ENCODE assay signal across 28 mouse cellular contexts in the genomic region with DNA sequence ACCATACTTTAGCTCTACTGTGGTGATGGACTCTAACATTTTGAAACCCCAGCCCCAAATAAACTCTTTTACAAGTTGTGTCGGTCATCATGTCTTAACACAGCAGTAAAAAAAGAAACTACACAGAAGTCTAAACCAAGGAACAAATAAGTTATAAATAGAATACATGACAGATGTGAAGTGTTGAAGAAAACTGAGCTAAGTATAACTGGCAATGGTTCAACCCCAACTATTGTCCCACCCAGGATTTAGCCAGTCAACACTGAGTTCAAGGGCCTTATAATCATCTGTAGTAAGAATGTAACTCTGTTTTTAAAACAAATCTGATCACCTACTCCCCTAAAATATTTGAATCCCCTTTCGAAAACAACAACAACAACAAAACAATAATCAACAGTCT. TPM values are rescaled to one million over a fixed set of nuclear protein-coding genes. Genes with fewer than 3 reads are reported as not detected.
DNase-seq lines count a peak whose midpoint lies in the region; ATAC-seq and TF ChIP-seq lines count a peak whose summit lies in the region.
"Had no signal": no experiment of that assay in that cellular context is flagged by ENCODE, and none has a peak within 500 bp of the region (broad histone marks: within the 10 kb centered on the region; RNA-seq: fewer than 3 reads in every experiment).

No protein-coding gene starts in this region.

- no peak for TF ChIP-seq EP300 in liver, postnatal 0 days (IDR thresholded peaks at IDR 0.05; ENCODE audit: low read depth)
- no peak for TF ChIP-seq EP300 in CH12.LX (IDR thresholded peaks at IDR 0.05; ENCODE audit: low read length)

- no peak for TF ChIP-seq RAD21 in CH12.LX (IDR thresholded peaks at IDR 0.05; ENCODE audit: low read depth, low read length)

- H3K9me3 ChIP-seq in heart, embryonic 12.5 days (replicated peaks), result no peaks in the 10 kb centered on the region
- no peaks in the 10 kb centered on the region for H3K9me3 ChIP-seq in liver, postnatal 0 days (ENCODE audit: low read length)
- H3K9me3 ChIP-seq in CH12.LX (replicated peaks; ENCODE audit: low read length), result peaks cover 4% of the 10 kb centered on the region
- H3K9me3 ChIP-seq: embryonic facial prominence, embryonic 12.5 days; limb, embryonic 10.5 days; limb, embryonic 15.5 days; midbrain, embryonic 10.5 days; neural tube, embryonic 13.5 days had no signal

- no peak for DNase-seq in heart, adult 8-10 months (ENCODE audit: low spot score)
- DNase-seq in liver, postnatal 0 days, result no peak
- DNase-seq in liver (no peak), CH12.LX (ENCODE audit: extremely low read depth) (no peak)
- peak; percentile 16 to 17 for DNase-seq in heart, postnatal 10 days
- DNase-seq in frontal cortex, postnatal 25 days (ENCODE audit: low spot score in 2 of 2), result no peak
- DNase-seq: adrenal gland, postnatal 25 days; cerebellum, adult 11-12 months; cerebellum, adult 9-11 months; embryo, embryonic 11 days; gastrocnemius, postnatal 36 days; kidney, postnatal 14 days; layer of hippocampus, adult 9-11 months; lung, postnatal 14 days; right cerebral cortex, postnatal 4 days; thymus, postnatal 4 days had no signal

- TF ChIP-seq CTCF in liver, postnatal 0 days (IDR thresholded peaks at IDR 0.05; ENCODE audit: low read depth), result no peak
- no peak for TF ChIP-seq CTCF in CH12.LX (conservative IDR thresholded peaks at IDR 0.05 in 1 of 2, IDR thresholded peaks at IDR 0.05 in 1 of 2; ENCODE audit: low read depth in 2 of 2, low read length in 2 of 2)

- ATAC-seq in heart, embryonic 12.5 days (ENCODE audit: insufficient number of reproducible peaks, low FRiP score), result no peak
- ATAC-seq in liver, postnatal 0 days, result no peak
- ATAC-seq: CD4-positive, CD25-positive, alpha-beta regulatory T cell, adult 4 months; forebrain, embryonic 14.5 days; intestine, postnatal 0 days; midbrain, embryonic 16.5 days had no signal

- H3K4me1 ChIP-seq in heart, embryonic 12.5 days (replicated peaks), result peaks cover 31% of the 10 kb centered on the region
- H3K4me1 ChIP-seq in liver, postnatal 0 days (ENCODE audit: insufficient read depth), result peaks cover 16% of the 10 kb centered on the region
- H3K4me1 ChIP-seq in CH12.LX (ENCODE audit: control insufficient read depth in 1 of 2, insufficient read depth in 2 of 2), result peaks cover 3 to 27% of the 10 kb centered on the region in 2 experiments; a peak in 3 of 4 replicates

- H3K4me2 ChIP-seq in heart, embryonic 12.5 days, result no peak overlapping the region
- H3K4me2 ChIP-seq in liver, postnatal 0 days (ENCODE audit: low read depth, low read length), result peak overlapping the region; percentile 20; the same call in 1 of the 2 replicates
- H3K4me2 ChIP-seq in CH12.LX (ENCODE audit: insufficient read depth, low read depth, poor library complexity, severe bottlenecking), result 0 out of 2 replicates have a peak overlapping the region, but pooled peaks have one; percentile 15
- H3K4me2 ChIP-seq: embryonic facial prominence, embryonic 12.5 days; hindbrain, embryonic 14.5 days; limb, embryonic 15.5 days; neural tube, embryonic 13.5 days had no signal

- 74% methylated on average over 2 of the region's 2 CpGs for WGBS in heart, embryonic 12.5 days
- WGBS in liver, postnatal 0 days (ENCODE audit: insufficient replicate concordance), result 83% methylated on average over 2 of the region's 2 CpGs

- peaks cover 22% of the 10 kb centered on the region for H3K36me3 ChIP-seq in heart, embryonic 12.5 days
- H3K36me3 ChIP-seq in liver, postnatal 0 days (replicated peaks; ENCODE audit: insufficient read depth, low read length), result peaks cover 20% of the 10 kb centered on the region
- peaks cover 12 to 37% of the 10 kb centered on the region in 2 experiments for H3K36me3 ChIP-seq in CH12.LX (replicated peaks in 1 of 2; ENCODE audit: control insufficient read depth in 1 of 2, insufficient read depth in 1 of 2, low read length in 1 of 2)

- TF ChIP-seq POLR2A in CH12.LX (IDR thresholded peaks at IDR 0.05; ENCODE audit: low read depth, low read length), result no peak

- in situ Hi-C loops in CH12.LX (cut with MboI; ENCODE audit: low pct_ligation_motif_present, low pct_unique_long_range_greater_than_20kb, low sequenced_read_pairs), result loop anchor here (25.0 kb wide), 1 partner anchor 817 kb away; the partner anchor contains the start of genes Pgm3 and Rwdd2a

- no peaks in the 10 kb centered on the region for H3K27me3 ChIP-seq in heart, embryonic 12.5 days (replicated peaks)
- no peaks in the 10 kb centered on the region for H3K27me3 ChIP-seq in liver, postnatal 0 days (ENCODE audit: insufficient read depth, low read length)
- H3K27me3 ChIP-seq in CH12.LX (replicated peaks), result no peaks in the 10 kb centered on the region
- H3K27me3 ChIP-seq: embryonic facial prominence, embryonic 12.5 days; limb, embryonic 15.5 days; neural tube, embryonic 13.5 days had no signal

- peaks cover 43% of the 10 kb centered on the region for H3K79me2 ChIP-seq in CH12.LX (replicated peaks; ENCODE audit: control insufficient read depth, extremely low read depth, insufficient read depth, poor library complexity, severe bottlenecking)

- intact Hi-C loops in heart, postnatal 10 days (cut with DNase I), result no loop called here

- dilution Hi-C loops in CH12.LX (cut with MboI; ENCODE audit: extremely low pct_ligation_motif_present, extremely low pct_unique_long_range_greater_than_20kb, low sequenced_read_pairs), result no loop called here

- no peak overlapping the region for H3K4me3 ChIP-seq in heart, embryonic 12.5 days
- no peak overlapping the region for H3K4me3 ChIP-seq in liver, postnatal 0 days (ENCODE audit: low read depth, low read length)
- no peak overlapping the region for H3K4me3 ChIP-seq in CH12.LX (replicated peaks in 1 of 3; ENCODE audit: low read depth in 2 of 3, low read length in 2 of 3, poor library complexity in 1 of 3)
- H3K4me3 ChIP-seq: embryonic facial prominence, embryonic 12.5 days; limb, embryonic 10.5 days; limb, embryonic 15.5 days; midbrain, embryonic 10.5 days; neural tube, embryonic 13.5 days had no signal

- no peak overlapping the region for H3K9ac ChIP-seq in heart, embryonic 12.5 days
- H3K9ac ChIP-seq in liver, postnatal 0 days (replicated peaks), result no peak overlapping the region
- H3K9ac ChIP-seq in CH12.LX (ENCODE audit: insufficient read depth, low read depth), result no peak overlapping the region
- H3K9ac ChIP-seq: embryonic facial prominence, embryonic 12.5 days; hindbrain, embryonic 14.5 days; limb, embryonic 15.5 days; liver, embryonic 14.5 days; neural tube, embryonic 13.5 days had no signal

- H3K27ac ChIP-seq in heart, embryonic 12.5 days (ENCODE audit: poor library complexity, severe bottlenecking), result peak overlapping the region; percentile 58; the same call in 1 of the 2 replicates
- H3K27ac ChIP-seq in liver, postnatal 0 days (ENCODE audit: low read depth), result no peak overlapping the region
- H3K27ac ChIP-seq in CH12.LX (ENCODE audit: insufficient read depth, low read depth), result no peak overlapping the region
- H3K27ac ChIP-seq: embryonic facial prominence, embryonic 12.5 days; hindbrain, embryonic 14.5 days; limb, embryonic 10.5 days; limb, embryonic 15.5 days; liver, embryonic 14.5 days; midbrain, embryonic 10.5 days; neural tube, embryonic 13.5 days had no signal

TF ChIP-seq in CH12.LX, 34 proteins besides CTCF, POLR2A, EP300 and RAD21:
- no peak for TF ChIP-seq CHD2 (IDR thresholded peaks at IDR 0.05; ENCODE audit: low read length)
- no peak for TF ChIP-seq UBTF (IDR thresholded peaks at IDR 0.05; ENCODE audit: low read depth, low read length)
- TF ChIP-seq MAZ (IDR thresholded peaks at IDR 0.05; ENCODE audit: low read depth, low read length), result no peak
- TF ChIP-seq RCOR1 (conservative IDR thresholded peaks at IDR 0.05; ENCODE audit: low read depth, low read length), result no peak
- no peak for TF ChIP-seq USF1 (IDR thresholded peaks at IDR 0.05; ENCODE audit: low read depth, low read length)
- no peak for TF ChIP-seq TCF12 (IDR thresholded peaks at IDR 0.05; ENCODE audit: low read depth, low read length)
- TF ChIP-seq MAFK (IDR thresholded peaks at IDR 0.05; ENCODE audit: insufficient replicate concordance, low read length), result no peak
- TF ChIP-seq MXI1 (IDR thresholded peaks at IDR 0.05; ENCODE audit: low read depth, low read length), result no peak
- TF ChIP-seq PAX5 (IDR thresholded peaks at IDR 0.05; ENCODE audit: low read length), result no peak
- no peak for TF ChIP-seq ZKSCAN1 (IDR thresholded peaks at IDR 0.05; ENCODE audit: borderline replicate concordance, low read depth, low read length)
- no peak for TF ChIP-seq SMC3 (IDR thresholded peaks at IDR 0.05; ENCODE audit: low read depth, low read length)
- no peak for TF ChIP-seq GABPA (IDR thresholded peaks at IDR 0.05; ENCODE audit: insufficient replicate concordance, low read depth, low read length)
- no peak for TF ChIP-seq NRF1 (IDR thresholded peaks at IDR 0.05; ENCODE audit: low read depth, low read length)
TF ChIP-seq in CH12.LX: peak in this region for 0.

RNA-seq across cellular contexts. Expression of gene Ibtk, which starts 3.6 kb away (rescaled TPM):
- polyA plus RNA-seq in heart, embryonic 12.5 days (2016; fragmentation: Nextera tagmentation; extraction: Ambion mirVana), result 34.3 and 36.5 TPM in 2 replicates
- total RNA-seq in heart, adult 8-10 months (2022), result 10 to 100 TPM; 29.9 to 33.3 (median 30.4) TPM
- 16.3 and 19.4 TPM in 2 replicates for polyA plus RNA-seq in liver, postnatal 0 days (2015; fragmentation: Nextera tagmentation; extraction: Ambion mirVana)
- total RNA-seq in CH12.LX (2012; rRNA removed) (32.7 and 34.2 TPM in 2 replicates), CH12.LX (2014; rRNA removed) (40.6 and 44.2 TPM in 2 replicates)
- polyA plus RNA-seq in CH12.LX (2012; ENCODE audit: insufficient read length, low read depth), result 37.8 and 41.3 TPM in 2 replicates
- 10 to 100 TPM; 35.4 to 41.7 TPM for total RNA-seq in heart, postnatal 10 days (2021)

Comparison
In these comparisons a context has a peak if more than half of its experiments do, and no peak if none do; other contexts are left out.
1. DNase-seq: peak in heart, postnatal 10 days (2 of 2); none in heart, adult 8-10 months (single experiment), liver, postnatal 0 days (single experiment), liver (single experiment), CH12.LX (single experiment) and frontal cortex, postnatal 25 days (0 of 2).